Mouse (Mus musculus) ES-Bruce4 (cell line): ENCODE results near the gene Pnpo. TPM values are rescaled to one million over a fixed set of nuclear protein-coding genes. Genes with fewer than 3 reads are reported as not detected.

Source experiments
- H3K27ac ChIP-seq: 2 replicates; pipeline ENCODE4 v1.5.1; 2012; ENCODE audit warnings: low read length, inconsistent platforms; ENCODE audit not compliant: insufficient read depth
- H3K27me3 ChIP-seq: 2 replicates; pipeline ENCODE4 v1.6.1; 2012; ENCODE audit warnings: mild to moderate bottlenecking, low read length, inconsistent platforms; ENCODE audit not compliant: control insufficient read depth, poor library complexity, insufficient read depth, severe bottlenecking
- H3K36me3 ChIP-seq: 2 replicates; pipeline ENCODE4 v1.6.1; 2012; ENCODE audit warnings: inconsistent platforms, mild to moderate bottlenecking, low read length, moderate library complexity; ENCODE audit not compliant: control insufficient read depth, poor library complexity, insufficient read depth, severe bottlenecking
- H3K4me1 ChIP-seq: one replicate; pipeline ENCODE4 v1.8.1; 2011; ENCODE audit warnings: low read length; ENCODE audit not compliant: control insufficient read depth, insufficient read depth
- H3K4me3 ChIP-seq: 2 replicates; pipeline ENCODE4 v1.5.1; 2011; ENCODE audit warnings: low read depth, mild to moderate bottlenecking, low read length
- H3K9ac ChIP-seq: 2 replicates; pipeline ENCODE4 v1.6.1; 2012; ENCODE audit warnings: low read depth, mild to moderate bottlenecking, inconsistent platforms; ENCODE audit not compliant: poor library complexity, severe bottlenecking
- H3K9me3 ChIP-seq: replicated peaks from 2 replicates; pipeline ENCODE4 v1.6.1; 2012; ENCODE audit warnings: mild to moderate bottlenecking, low read length, inconsistent platforms; ENCODE audit not compliant: control insufficient read depth, poor library complexity, insufficient read depth, severe bottlenecking
- CTCF ChIP-seq: IDR thresholded peaks from one replicate; pipeline ENCODE4 v1.8.1; 2011; ENCODE audit warnings: low read depth, low read length
- EP300 ChIP-seq: IDR thresholded peaks from 2 replicates; pipeline ENCODE4 v1.6.1; 2011; ENCODE audit warnings: low read depth, low read length; ENCODE audit not compliant: insufficient read depth
- POLR2A ChIP-seq: IDR thresholded peaks from one replicate; pipeline ENCODE4 v1.8.1; 2011; ENCODE audit warnings: low read length; ENCODE audit not compliant: insufficient read depth
- polyA plus RNA-seq: library from polyadenylated mRNA; stranded (reverse); fragments of >200 nt; gene quantifications from 2 replicates; pipeline ENCODE4 v1.2.4, GENCODE M21; 2011; ENCODE audit warnings: low read depth; ENCODE audit not compliant: missing spikeins, insufficient read depth, insufficient read length

Gene Pnpo
- 23.6 and 24.1 TPM in 2 replicates for polyA plus RNA-seq

DNA sequence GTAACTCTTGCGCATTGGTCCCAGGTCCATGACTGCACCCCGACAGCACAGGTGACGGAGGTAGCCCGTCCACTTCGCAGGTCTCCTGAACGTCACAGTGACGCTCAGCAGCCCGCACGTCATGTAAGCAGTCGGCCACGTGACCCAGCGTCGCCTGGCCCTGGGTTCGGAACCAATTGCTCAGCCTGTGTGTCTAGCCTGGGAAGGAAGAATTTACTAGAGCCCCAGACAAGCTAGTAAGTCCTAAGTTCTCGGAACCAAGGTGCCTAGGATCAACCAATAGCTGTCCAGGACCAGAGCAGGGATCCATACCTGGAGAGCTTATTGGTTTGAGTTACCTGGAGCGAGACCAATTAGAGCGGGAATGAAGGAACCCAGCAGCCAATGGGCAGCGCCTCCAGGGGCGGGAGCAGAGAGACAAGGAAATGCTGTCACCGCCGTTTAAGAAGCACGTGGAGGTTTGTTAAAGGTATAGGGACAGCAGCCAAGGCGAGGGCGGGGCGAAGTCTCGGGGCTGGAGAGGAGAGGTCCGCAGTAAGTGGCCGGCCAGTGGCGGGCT lies at the start of gene Pnpo:
Gene Pnpo, minus strand, starts transcription at position 241 of the 559 bp plus-strand sequence.
- TF ChIP-seq POLR2A = no peak
- no peak for TF ChIP-seq EP300
- TF ChIP-seq CTCF = no peak
- Histone ChIP-seq H3K27me3 (no peaks in the 10 kb centered on the region), H3K9me3 (no peaks in the 10 kb centered on the region), H3K36me3 (no peaks in the 10 kb centered on the region), H3K4me3 (peak within 1 kb of the TSS; percentile 88), H3K4me1 (no peaks in the 10 kb centered on the region), H3K9ac (peak within 1 kb of the TSS; percentile 35), H3K27ac (no peak within 1 kb of the TSS)

GRCm38 (mm10) chr11:96992722-96993311 lies 49.0 kb upstream of the Pnpo start:
- no peak overlapping the region for H3K9ac ChIP-seq
- no peak for TF ChIP-seq CTCF
- TF ChIP-seq POLR2A = no peak
- no peak for TF ChIP-seq EP300
- no peaks in the 10 kb centered on the region for H3K4me1 ChIP-seq
- no peaks in the 10 kb centered on the region for H3K27me3 ChIP-seq
- no peaks in the 10 kb centered on the region for H3K9me3 ChIP-seq
- no peaks in the 10 kb centered on the region for H3K36me3 ChIP-seq
- no peak overlapping the region for H3K4me3 ChIP-seq
- no peak overlapping the region for H3K27ac ChIP-seq

- no peak overlapping the region for H3K9ac ChIP-seq
- no peak overlapping the region for H3K27ac ChIP-seq
- H3K4me3 ChIP-seq = no peak overlapping the region
- TF ChIP-seq POLR2A (no peak), CTCF (no peak), EP300 (no peak)
- no peaks in the 10 kb centered on the region for H3K27me3 ChIP-seq
- no peaks in the 10 kb centered on the region for H3K4me1 ChIP-seq
- no peaks in the 10 kb centered on the region for H3K9me3 ChIP-seq
- no peaks in the 10 kb centered on the region for H3K36me3 ChIP-seq
These were observed 47.7 kb upstream of the Pnpo start for GRCm38 (mm10) chr11:96991501-96991900.

DNA sequence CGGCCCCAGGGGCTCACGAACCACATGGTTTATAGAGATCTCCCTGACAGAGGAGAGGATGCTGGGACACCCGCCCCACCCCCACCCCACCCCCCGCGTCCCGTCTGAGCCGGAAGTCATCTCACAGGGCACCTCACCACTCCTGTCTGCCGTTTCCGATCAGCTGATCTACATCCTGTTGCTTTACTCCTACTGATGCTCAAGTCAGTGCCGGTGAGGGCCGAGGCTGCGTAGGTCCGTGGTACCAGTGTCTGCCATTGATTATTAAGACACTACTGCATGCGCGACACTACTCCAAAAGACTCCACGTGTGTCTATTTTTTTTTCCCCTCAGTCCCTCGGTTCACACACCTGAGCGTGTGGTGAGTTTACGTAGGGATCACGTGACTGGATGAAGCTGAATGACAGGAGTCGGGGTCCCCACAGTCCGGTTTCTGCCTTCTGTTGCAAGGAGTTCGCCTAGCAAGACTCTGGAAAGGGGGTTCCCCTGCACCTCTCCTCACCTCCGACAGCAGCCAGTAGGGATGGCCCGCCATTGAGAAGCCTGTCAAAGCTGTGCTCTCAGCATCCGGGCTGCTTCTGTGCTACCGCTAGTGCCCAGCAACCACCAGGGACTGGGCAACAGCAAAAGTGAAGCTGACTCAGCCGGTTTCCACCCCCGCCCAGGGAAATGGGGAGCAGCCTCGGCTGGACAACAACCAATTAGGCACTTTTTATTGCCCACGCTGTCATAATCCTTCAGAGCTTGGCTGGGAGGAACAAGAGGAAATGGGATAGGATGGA lies 44.3 kb upstream of the Pnpo start:
- Histone ChIP-seq H3K27me3 (no peaks in the 10 kb centered on the region), H3K4me1 (no peaks in the 10 kb centered on the region), H3K4me3 (peak overlapping the region; percentile 67), H3K9ac (peak overlapping the region; percentile 32), H3K27ac (peak overlapping the region; percentile 31; the same call in 1 of the 2 replicates), H3K9me3 (no peaks in the 10 kb centered on the region), H3K36me3 (no peaks in the 10 kb centered on the region)
- TF ChIP-seq POLR2A (peak; percentile 17), EP300 (0 out of 2 replicates have a peak, but pooled peaks have one; percentile 41), CTCF (no peak)

DNA sequence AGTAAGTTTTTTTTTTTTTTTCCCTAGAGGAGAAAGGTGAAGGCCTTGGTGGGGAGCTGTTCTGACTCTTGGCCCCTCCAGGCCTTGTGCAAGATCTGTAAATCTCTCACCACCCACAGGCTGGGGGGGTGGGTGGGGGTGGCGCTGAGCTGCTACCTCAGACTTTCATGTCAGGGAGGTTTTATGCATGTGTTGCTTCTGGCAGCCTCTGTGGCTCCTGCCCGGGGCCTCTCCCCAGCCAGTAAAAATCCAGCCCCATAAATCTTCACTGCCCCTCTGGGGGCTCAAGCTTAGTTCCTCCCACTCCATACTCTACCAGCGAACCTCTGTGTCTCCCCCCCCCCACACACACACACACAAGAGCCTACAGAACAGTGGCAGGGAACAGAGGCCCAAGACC lies 42.7 kb upstream of the Pnpo start:
- Histone ChIP-seq H3K36me3 (no peaks in the 10 kb centered on the region), H3K27me3 (no peaks in the 10 kb centered on the region), H3K4me3 (peak overlapping the region; percentile 18), H3K9me3 (no peaks in the 10 kb centered on the region), H3K4me1 (no peaks in the 10 kb centered on the region), H3K27ac (no peak overlapping the region), H3K9ac (peak overlapping the region; percentile 32)
- TF ChIP-seq POLR2A (no peak), EP300 (no peak), CTCF (no peak)

GRCm38 (mm10) chr11:96984903-96985302 lies 41.1 kb upstream of the Pnpo start:
- Histone ChIP-seq H3K36me3 (no peaks in the 10 kb centered on the region), H3K9me3 (no peaks in the 10 kb centered on the region), H3K27ac (no peak overlapping the region), H3K9ac (no peak overlapping the region), H3K4me1 (no peaks in the 10 kb centered on the region), H3K27me3 (no peaks in the 10 kb centered on the region), H3K4me3 (no peak overlapping the region)
- no peak for TF ChIP-seq POLR2A
- no peak for TF ChIP-seq CTCF
- no peak for TF ChIP-seq EP300
